ENCODE assay signal across 7 mouse cellular contexts in the genomic region with DNA sequence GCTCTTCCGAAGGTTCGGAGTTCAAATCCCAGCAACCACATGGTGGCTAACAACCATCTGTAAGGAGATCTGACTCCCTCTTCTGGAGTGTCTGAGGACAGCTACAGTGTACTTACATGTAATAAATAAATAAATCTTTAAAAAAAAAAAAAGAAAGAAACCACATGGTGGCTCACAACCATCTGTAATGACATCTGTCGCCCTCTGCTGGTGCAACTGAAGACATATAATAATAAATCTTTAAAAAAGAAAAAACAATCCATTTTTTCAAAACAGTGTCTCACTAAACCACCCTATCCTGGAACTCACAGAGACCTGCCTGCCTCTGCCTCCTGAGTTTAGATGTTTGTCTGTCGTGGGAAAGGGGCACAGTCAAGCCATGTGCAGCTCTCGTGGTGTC. TPM values are rescaled to one million over a fixed set of nuclear protein-coding genes. Genes with fewer than 3 reads are reported as not detected.
DNase-seq lines count a peak whose midpoint lies in the region; ATAC-seq and TF ChIP-seq lines count a peak whose summit lies in the region.
"Not testable (repeated sequence)": the region's sequence is repeated elsewhere in the genome, so short reads cannot be mapped to it uniquely, and the experiment has no call there.

No protein-coding gene starts in this region.

- not testable (repeated sequence) for H3K9me3 ChIP-seq in ES-E14 (ENCODE audit: control insufficient read depth, insufficient read depth, low read depth, low read length); forebrain, embryonic 14.5 days (replicated peaks; ENCODE audit: control insufficient read depth, low read length)

- H3K9ac ChIP-seq in ES-E14 (ENCODE audit: insufficient read depth, low read depth, low read length, poor library complexity, severe bottlenecking); forebrain, embryonic 14.5 days (ENCODE audit: low read length): not testable (repeated sequence)

- DNase-seq in ES-E14 (ENCODE audit: low read depth, low spot score): peak; percentile 38
- peak; percentile 58 for DNase-seq in brain, embryonic 14.5 days (ENCODE audit: low read depth)
- peak; percentile 52 for DNase-seq in forebrain, embryonic 14.5 days (ENCODE audit: low spot score)
- DNase-seq in induced T-regulatory cell, adult 2 months (ENCODE audit: low read depth): peak; percentile 85
- DNase-seq in left cerebral cortex, postnatal 4 days: peak; percentile 47
- DNase-seq in spleen, adult 2 months (ENCODE audit: low read depth in 1 of 2, low spot score in 2 of 2): peak; percentile 20 to 48

- not testable (repeated sequence) for H3K4me2 ChIP-seq in forebrain, embryonic 14.5 days (ENCODE audit: low read length)

- in situ Hi-C loops in ES-E14 (cut with MboI; ENCODE audit: low sequenced_read_pairs in 2 of 2, unreplicated experiment in 2 of 2): not testable (repeated sequence)

- H3K27me3 ChIP-seq in forebrain, embryonic 14.5 days (replicated peaks; ENCODE audit: control insufficient read depth, insufficient read depth, low read length); spleen, adult 2 months (ENCODE audit: control insufficient read depth, insufficient read depth, low read length): not testable (repeated sequence)

- not testable (repeated sequence) for H3K36me3 ChIP-seq in ES-E14 (ENCODE audit: control insufficient read depth, insufficient read depth, low read length, poor library complexity, severe bottlenecking)
- H3K36me3 ChIP-seq in forebrain, embryonic 14.5 days (ENCODE audit: control insufficient read depth, insufficient read depth, low read length): peaks cover 92% of the 10 kb centered on the region
- H3K36me3 ChIP-seq in spleen, adult 2 months (ENCODE audit: control insufficient read depth, insufficient read depth, low read length): peaks cover 56% of the 10 kb centered on the region

- TF ChIP-seq POLR2A in brain, embryonic 14.5 days (IDR thresholded peaks at IDR 0.05; ENCODE audit: borderline replicate concordance, extremely low read depth, insufficient read depth, insufficient read length, poor library complexity, severe bottlenecking); spleen, adult 2 months (IDR thresholded peaks at IDR 0.05; ENCODE audit: low read depth, low read length): not testable (repeated sequence)

- ATAC-seq in forebrain, embryonic 14.5 days: not testable (repeated sequence)
- ATAC-seq in megakaryocyte progenitor cell, adult 5-6 weeks (replicated peaks; ENCODE audit: poor library complexity): peak; percentile 69

- 78% methylated on average over 5 of the region's 5 CpGs for WGBS in forebrain, embryonic 14.5 days
- WGBS in spleen, adult 2 months: 68% methylated on average over 5 of the region's 5 CpGs

- H3K4me3 ChIP-seq in ES-E14 (ENCODE audit: insufficient read depth in 1 of 2, low read depth in 1 of 2, low read length in 2 of 2, poor library complexity in 1 of 2, severe bottlenecking in 1 of 2); forebrain, embryonic 14.5 days (ENCODE audit: low read depth, low read length); spleen, adult 2 months (ENCODE audit: extremely low read depth, insufficient read depth, insufficient read length): not testable (repeated sequence)

- not testable (repeated sequence) for H3K27ac ChIP-seq in ES-E14 (ENCODE audit: insufficient read depth, low read depth, low read length, poor library complexity, severe bottlenecking); forebrain, embryonic 14.5 days (ENCODE audit: low read depth, low read length); spleen, adult 2 months (ENCODE audit: insufficient read depth, low read length)

- TF ChIP-seq CTCF in brain, embryonic 14.5 days (IDR thresholded peaks at IDR 0.05; ENCODE audit: borderline replicate concordance, extremely low read depth, insufficient read depth, insufficient read length); spleen, adult 2 months (IDR thresholded peaks at IDR 0.05; ENCODE audit: extremely low read depth, insufficient read depth, insufficient read length, insufficient replicate concordance): not testable (repeated sequence)

- H3K4me1 ChIP-seq in ES-E14 (ENCODE audit: control insufficient read depth in 2 of 2, insufficient read depth in 2 of 2, low read length in 2 of 2, poor library complexity in 1 of 2); forebrain, embryonic 14.5 days (ENCODE audit: control insufficient read depth, insufficient read depth, low read length); spleen, adult 2 months (ENCODE audit: control insufficient read depth, insufficient read depth, insufficient read length): not testable (repeated sequence)

- intact Hi-C loops in left cerebral cortex, postnatal 4 days (cut with DNase I): not testable (repeated sequence)

TF ChIP-seq in ES-E14, 5 proteins besides CTCF, POLR2A, EP300 and RAD21:
- peak; percentile 93 for TF ChIP-seq ZNF384 (IDR thresholded peaks at IDR 0.05; ENCODE audit: low read depth, low read length)
TF ChIP-seq in ES-E14: peak in this region for 1; not testable (repeated sequence) for 4.

RNA-seq across cellular contexts. Expression of a gene that starts 8.5 kb away (rescaled TPM):
- 13.8 and 15.6 TPM in 2 replicates for total RNA-seq in ES-E14 (2012; rRNA removed)
- 157 and 195 TPM in 2 replicates for polyA plus RNA-seq in brain, embryonic 14.5 days (2012; rRNA removed)
- 129 and 140 TPM in 2 replicates for polyA plus RNA-seq in forebrain, embryonic 14.5 days (2014; fragmentation: Nextera tagmentation; extraction: Ambion mirVana)
- 100 to 1,000 TPM; 111 to 120 TPM for total RNA-seq in left cerebral cortex, postnatal 4 days (2021)
- 29.1 and 36.4 TPM in 2 replicates for total RNA-seq in megakaryocyte progenitor cell, adult 5-6 weeks (2015)
- total RNA-seq in megakaryocyte progenitor cell, adult 5-6 weeks (2017): 37.5 and 38.5 TPM in 2 replicates
- polyA plus RNA-seq in spleen, adult 2 months (2012; rRNA removed): 75.4 and 82.2 TPM in 2 replicates

RNA-seq across cellular contexts. Expression of a gene that starts 20.8 kb away (rescaled TPM):
- 92.3 and 118 TPM in 2 replicates for total RNA-seq in ES-E14 (2012; rRNA removed)
- polyA plus RNA-seq in brain, embryonic 14.5 days (2012; rRNA removed): 29.7 and 30.1 TPM in 2 replicates
- 54.7 and 61.9 TPM in 2 replicates for polyA plus RNA-seq in forebrain, embryonic 14.5 days (2014; fragmentation: Nextera tagmentation; extraction: Ambion mirVana)
- total RNA-seq in left cerebral cortex, postnatal 4 days (2021): 10 to 100 TPM; 49.3 to 51.0 TPM
- total RNA-seq in megakaryocyte progenitor cell, adult 5-6 weeks (2015): 35.9 and 39.7 TPM in 2 replicates
- 66.4 and 80.6 TPM in 2 replicates for total RNA-seq in megakaryocyte progenitor cell, adult 5-6 weeks (2017)
- polyA plus RNA-seq in spleen, adult 2 months (2012; rRNA removed): 7.5 TPM in 2 replicates

Comparison
In these comparisons a context has a peak if more than half of its experiments do, and no peak if none do; other contexts are left out.
1. DNase-seq: peak in every context shown above with its lines; median percentile 85 in induced T-regulatory cell, adult 2 months; 58 in brain, embryonic 14.5 days; 52 in forebrain, embryonic 14.5 days; 47 in left cerebral cortex, postnatal 4 days; 38 in ES-E14; 34 in spleen, adult 2 months.